Mouse (Mus musculus) NIH3T3 (cell line): Measurements from ENCODE around the gene Tgfa.
A peak's percentile ranks its signal among the peaks of the same experiment; 100 is the strongest.

ENCODE experiments used
- DNase-seq: peaks from one replicate; pipeline ENCODE4 v3.0.0-alpha.2; 2012; ENCODE audit warnings: low read depth

Tgfa gene

DNA sequence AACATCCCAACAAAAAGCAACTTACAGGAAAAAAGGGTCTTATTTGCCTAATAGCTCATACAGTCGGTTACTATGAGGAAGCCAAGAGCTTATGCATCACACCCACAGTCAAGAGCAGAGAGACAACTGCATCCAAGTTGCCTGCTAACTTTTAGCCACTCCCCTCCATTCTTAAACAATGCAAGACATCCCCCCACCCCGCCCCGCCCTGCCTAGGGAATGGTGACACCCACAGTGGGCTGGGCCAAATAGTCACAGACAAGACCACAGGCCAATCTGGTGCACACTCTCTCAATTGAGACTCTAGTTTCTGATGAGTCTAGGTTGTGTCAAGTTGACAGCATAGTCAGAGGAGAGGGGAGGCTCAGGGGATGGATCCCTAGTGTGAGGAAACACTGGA, 101.1 kb downstream of the Tgfa start:
- DNase-seq: no peak

DNA sequence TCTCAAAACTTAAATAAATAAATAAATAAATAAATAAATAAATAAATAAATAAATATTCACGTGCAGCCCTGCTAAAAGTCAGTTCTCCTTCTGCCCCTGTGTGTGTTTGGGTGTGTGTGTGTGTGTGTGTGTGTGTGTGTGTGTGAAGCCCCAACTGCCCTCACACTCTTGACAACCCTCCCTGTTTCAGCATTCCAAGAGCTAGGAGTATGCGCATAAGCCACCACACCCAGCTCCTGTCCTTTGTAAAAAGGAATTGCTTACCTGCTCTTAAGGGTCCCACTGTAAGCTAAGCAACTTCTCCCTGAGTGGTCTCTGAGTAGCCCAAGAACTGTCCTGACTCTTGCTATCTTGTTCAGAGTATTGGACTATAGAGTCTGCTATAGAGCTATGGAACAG, 101.9 kb downstream of the Tgfa start:
- no peak for DNase-seq

DNA sequence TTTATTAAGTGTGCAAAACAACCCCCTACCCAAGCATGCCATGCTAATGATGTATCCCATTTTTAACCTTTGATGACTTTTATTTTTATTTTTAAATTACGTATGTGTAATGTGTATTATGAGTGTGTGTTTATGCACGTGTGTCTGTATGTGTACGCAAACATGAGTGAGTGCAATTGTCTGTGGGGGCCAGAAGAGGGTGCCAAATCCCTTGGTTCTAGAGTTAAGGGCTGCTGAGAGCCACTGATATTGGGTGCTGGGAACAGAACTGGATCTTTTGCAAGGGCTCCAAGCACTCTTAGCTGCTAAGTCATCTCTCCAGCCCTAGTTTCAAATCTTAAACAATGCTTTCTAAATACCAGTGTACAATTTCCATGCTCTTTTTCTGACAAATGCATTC, 103.9 kb downstream of the Tgfa start:
- DNase-seq: no peak

DNA sequence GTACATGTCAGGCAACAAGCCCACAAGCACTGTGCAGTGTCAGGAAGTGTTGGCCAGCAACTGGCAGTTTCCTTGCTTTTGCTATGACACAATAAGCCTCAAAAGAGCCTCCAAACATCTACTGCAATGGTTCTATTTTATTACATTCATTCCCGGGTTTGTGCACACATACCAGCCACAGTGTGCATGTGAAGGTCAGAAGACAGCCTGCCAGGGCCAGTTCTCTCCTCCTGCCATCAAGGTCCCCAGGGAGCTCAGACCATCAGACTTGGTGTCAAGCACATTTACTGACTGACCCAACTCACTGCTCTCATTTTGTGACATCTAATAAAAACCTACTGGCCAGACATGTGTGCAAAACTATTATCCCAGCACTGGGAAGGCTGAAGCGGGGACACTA, 104.4 kb downstream of the Tgfa start:
- no peak for DNase-seq

DNA sequence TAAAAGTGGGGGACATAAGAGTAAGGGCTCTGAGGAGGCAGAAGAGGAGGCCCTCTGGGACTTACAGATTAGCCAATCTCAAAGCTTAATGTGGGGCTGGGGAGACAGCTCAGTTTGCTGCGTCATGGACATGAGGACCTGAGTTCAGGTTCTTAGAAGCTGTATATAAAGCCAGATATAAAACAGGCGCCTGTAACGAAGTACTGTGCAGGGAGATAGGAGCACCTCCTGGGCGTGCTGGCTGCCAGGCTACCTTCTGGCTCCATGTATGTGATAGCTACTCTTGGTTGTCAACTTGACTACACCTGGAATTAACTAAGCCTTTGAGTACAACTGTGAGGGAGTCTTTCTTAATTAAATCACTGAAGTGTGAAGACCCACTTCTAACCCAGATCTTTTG, 110.7 kb downstream of the Tgfa start:
- no peak for DNase-seq

DNA sequence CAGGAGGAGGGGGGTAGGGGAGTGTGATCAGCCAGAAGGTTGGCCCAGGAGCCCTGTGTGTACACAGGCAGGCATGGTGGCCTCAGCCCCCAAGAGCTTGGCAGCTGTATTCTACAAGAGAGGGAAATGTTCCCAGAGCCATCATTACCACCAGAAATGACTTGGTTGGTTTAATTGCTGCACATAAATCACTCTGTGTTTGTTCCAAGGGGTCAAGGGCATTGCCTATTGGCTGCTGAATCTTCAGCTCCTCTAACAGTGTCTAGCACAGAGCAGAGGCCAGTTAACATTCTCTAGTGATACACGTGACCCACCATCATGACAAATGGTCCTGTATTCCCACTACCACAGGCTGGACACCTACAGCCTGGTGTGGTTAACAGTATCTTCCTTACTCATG, 119.0 kb downstream of the Tgfa start:
- DNase-seq: no peak

DNA sequence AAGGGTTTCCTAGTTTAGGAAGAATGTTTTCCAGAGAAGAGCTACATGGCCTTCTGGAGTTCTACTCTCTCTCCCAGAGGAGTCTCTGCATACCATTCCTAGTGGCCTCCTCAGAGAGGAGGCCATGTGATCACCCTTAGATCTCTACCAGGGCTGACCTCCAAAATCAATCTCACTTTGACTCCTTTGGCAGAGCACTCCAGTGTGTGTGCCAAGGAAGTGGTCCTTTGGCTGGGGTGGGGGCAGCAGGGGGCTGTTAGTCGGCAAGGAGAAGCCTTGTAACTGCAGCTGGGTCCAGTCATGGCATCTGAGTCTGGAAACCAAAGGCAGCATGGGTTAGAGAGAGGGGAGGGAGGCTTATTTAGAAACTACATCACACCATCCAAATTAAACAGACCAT, 122.0 kb downstream of the Tgfa start:
- peak; percentile 65 for DNase-seq

DNA sequence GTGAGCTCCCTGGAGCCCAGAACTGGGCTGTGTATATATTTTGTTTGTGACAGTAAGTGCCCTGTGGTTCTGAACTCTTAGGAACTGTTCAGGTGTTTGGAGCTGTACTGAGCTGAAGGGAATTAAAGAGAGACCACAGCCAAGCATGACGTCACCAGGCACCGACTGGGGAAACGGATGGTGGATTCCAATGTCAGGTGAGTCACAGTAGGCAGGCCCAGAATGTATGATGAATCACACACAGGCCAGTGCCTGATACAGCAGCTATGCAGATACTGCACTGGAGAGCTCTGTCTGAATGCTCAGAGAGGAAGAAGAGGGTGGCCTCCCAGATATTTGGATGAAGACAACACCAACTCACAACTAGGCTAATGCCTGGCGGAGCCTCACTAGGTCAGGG, 123.8 kb downstream of the Tgfa start:
- DNase-seq: peak; percentile 94

DNA sequence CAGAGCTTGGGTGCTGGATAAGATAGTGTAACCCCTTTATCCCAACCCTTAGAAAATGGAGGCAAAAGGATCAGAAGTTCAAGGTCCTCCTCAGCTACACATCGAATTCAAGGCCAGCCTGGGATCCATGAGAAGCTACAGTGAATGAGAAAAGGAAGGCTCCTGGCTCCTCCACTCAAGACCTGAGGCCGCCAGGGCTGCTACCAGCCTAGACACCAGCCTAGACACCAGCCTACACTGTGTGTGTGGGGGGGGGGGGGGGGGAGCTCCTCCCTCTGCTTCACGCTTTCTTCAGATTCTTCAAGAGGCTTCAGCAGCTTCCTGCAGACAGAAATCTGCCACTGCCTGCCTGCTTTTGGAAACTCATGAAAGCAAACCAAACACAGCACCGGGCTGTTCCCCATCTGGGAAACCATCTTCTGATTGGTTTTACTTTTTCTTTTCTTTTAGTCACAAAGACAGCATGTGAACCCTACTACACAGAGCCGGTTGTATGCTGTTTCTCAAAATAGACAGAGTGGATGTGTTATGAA, 127.1 kb downstream of the Tgfa start:
- no peak for DNase-seq

DNA sequence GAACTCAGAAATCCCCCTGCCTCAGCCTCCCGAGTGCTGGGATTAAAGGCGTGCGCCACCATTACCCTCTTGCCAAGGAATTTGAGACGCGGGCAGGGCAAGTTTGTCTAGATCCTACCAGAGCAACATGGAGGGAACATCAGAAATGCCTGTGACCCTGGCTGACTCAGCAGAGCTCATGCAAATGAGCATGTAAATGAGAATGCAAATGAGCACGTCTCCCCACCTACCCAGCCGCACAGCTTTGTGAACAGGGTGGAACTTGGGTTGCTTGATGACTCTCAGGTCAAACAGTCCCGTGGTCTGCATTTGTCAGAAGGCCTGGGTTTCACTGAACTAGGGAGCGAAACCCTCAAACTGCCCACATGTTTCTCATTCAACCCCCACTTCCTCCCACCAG, 128.0 kb downstream of the Tgfa start:
- no peak for DNase-seq

DNA sequence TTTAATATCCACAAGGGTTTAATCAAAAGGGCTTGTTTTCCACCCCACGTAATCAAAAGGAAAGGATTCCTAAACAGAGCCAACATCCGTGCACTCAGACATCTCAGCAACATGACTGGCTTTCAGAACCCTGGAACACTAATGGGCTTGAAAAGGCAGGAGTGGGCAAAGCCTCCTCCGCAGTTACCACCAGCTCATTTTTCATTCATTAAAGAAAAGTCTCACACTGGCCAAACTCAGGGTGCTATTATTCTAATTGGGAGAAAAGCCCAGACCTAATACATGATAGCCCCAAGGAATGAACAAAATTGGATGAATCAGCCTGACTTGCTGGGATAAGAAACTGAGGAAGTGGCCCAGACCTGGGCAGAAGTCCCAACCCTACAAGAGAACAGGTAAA, 129.4 kb downstream of the Tgfa start:
- DNase-seq: no peak
